In the genomic region with DNA sequence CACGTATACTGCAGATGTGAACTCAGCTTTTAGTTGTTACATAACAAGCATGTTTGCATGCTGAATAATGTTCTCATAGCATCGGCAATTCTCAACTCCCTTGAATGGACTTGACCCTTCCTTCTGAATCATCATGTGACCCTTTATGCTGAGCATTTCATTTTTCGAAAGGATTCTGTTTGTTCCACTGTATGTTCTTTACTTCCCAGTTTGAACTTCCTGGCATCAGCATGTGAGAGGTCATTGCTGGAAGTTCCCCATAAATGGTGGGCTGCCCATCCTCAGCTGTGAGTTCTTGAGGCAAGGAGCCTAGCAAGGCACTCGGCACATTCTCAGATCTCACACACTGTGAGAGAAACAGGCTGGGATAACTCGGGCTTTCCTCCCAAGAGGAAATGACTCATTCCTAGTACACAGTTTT, we compare ENCODE assay signal across 11 mouse cellular contexts.
DNase-seq lines count a peak whose midpoint lies in the region; ATAC-seq and TF ChIP-seq lines count a peak whose summit lies in the region.
"Had no signal": no experiment of that assay in that cellular context is flagged by ENCODE, and none has a peak within 500 bp of the region (broad histone marks: within the 10 kb centered on the region; RNA-seq: fewer than 3 reads in every experiment).

No protein-coding gene starts in this region.

- no peak overlapping the region for H3K9ac ChIP-seq in liver, embryonic 13.5 days
- no peak overlapping the region for H3K9ac ChIP-seq in liver, embryonic 12.5 days
- H3K9ac ChIP-seq in liver, postnatal 0 days (replicated peaks) = no peak overlapping the region
- no peak overlapping the region for H3K9ac ChIP-seq in intestine, embryonic 16.5 days (ENCODE audit: low read depth, low read length)
- H3K9ac ChIP-seq in midbrain, embryonic 13.5 days (replicated peaks) = no peak overlapping the region

- H3K27me3 ChIP-seq in liver, embryonic 13.5 days = no peaks in the 10 kb centered on the region
- no peaks in the 10 kb centered on the region for H3K27me3 ChIP-seq in liver, embryonic 12.5 days (replicated peaks)
- no peaks in the 10 kb centered on the region for H3K27me3 ChIP-seq in liver, postnatal 0 days (ENCODE audit: insufficient read depth, low read length)
- H3K27me3 ChIP-seq in intestine, embryonic 16.5 days (replicated peaks; ENCODE audit: control insufficient read depth, insufficient read depth, low read length) = no peaks in the 10 kb centered on the region
- no peaks in the 10 kb centered on the region for H3K27me3 ChIP-seq in midbrain, embryonic 13.5 days

- H3K9me3 ChIP-seq in liver, embryonic 13.5 days (replicated peaks) = no peaks in the 10 kb centered on the region
- H3K9me3 ChIP-seq in liver, embryonic 12.5 days (replicated peaks) = no peaks in the 10 kb centered on the region
- no peaks in the 10 kb centered on the region for H3K9me3 ChIP-seq in liver, postnatal 0 days (ENCODE audit: low read length)
- no peaks in the 10 kb centered on the region for H3K9me3 ChIP-seq in intestine, embryonic 16.5 days (ENCODE audit: control insufficient read depth, low read length)
- no peaks in the 10 kb centered on the region for H3K9me3 ChIP-seq in midbrain, embryonic 13.5 days

- H3K4me1 ChIP-seq in liver, embryonic 13.5 days (replicated peaks) = no peaks in the 10 kb centered on the region
- no peaks in the 10 kb centered on the region for H3K4me1 ChIP-seq in liver, embryonic 12.5 days
- H3K4me1 ChIP-seq in liver, postnatal 0 days (ENCODE audit: insufficient read depth) = no peaks in the 10 kb centered on the region
- no peaks in the 10 kb centered on the region for H3K4me1 ChIP-seq in intestine, embryonic 16.5 days (ENCODE audit: control insufficient read depth, insufficient read depth, low read length)
- no peaks in the 10 kb centered on the region for H3K4me1 ChIP-seq in midbrain, embryonic 13.5 days (replicated peaks)

- intact Hi-C loops in gastrocnemius, postnatal 14 days (cut with DNase I; ENCODE audit: low total_unique reads) = no loop called here

- H3K4me3 ChIP-seq in liver, embryonic 13.5 days (replicated peaks) = no peak overlapping the region
- no peak overlapping the region for H3K4me3 ChIP-seq in liver, embryonic 12.5 days
- no peak overlapping the region for H3K4me3 ChIP-seq in liver, postnatal 0 days (ENCODE audit: low read depth, low read length)
- H3K4me3 ChIP-seq in intestine, embryonic 16.5 days (ENCODE audit: low read length) = no peak overlapping the region
- no peak overlapping the region for H3K4me3 ChIP-seq in midbrain, embryonic 13.5 days (replicated peaks)

- H3K4me2 ChIP-seq in liver, embryonic 13.5 days = no peak overlapping the region
- H3K4me2 ChIP-seq in liver, embryonic 12.5 days = no peak overlapping the region
- no peak overlapping the region for H3K4me2 ChIP-seq in liver, postnatal 0 days (ENCODE audit: low read depth, low read length)
- no peak overlapping the region for H3K4me2 ChIP-seq in intestine, embryonic 16.5 days (ENCODE audit: low read depth, low read length)
- H3K4me2 ChIP-seq in midbrain, embryonic 13.5 days (replicated peaks) = no peak overlapping the region

- no peak for TF ChIP-seq CTCF in liver, postnatal 0 days (IDR thresholded peaks at IDR 0.05; ENCODE audit: low read depth)

- no peaks in the 10 kb centered on the region for H3K36me3 ChIP-seq in liver, embryonic 13.5 days
- H3K36me3 ChIP-seq in liver, embryonic 12.5 days = no peaks in the 10 kb centered on the region
- H3K36me3 ChIP-seq in liver, postnatal 0 days (replicated peaks; ENCODE audit: insufficient read depth, low read length) = no peaks in the 10 kb centered on the region
- H3K36me3 ChIP-seq in intestine, embryonic 16.5 days (ENCODE audit: control insufficient read depth, insufficient read depth, low read length) = no peaks in the 10 kb centered on the region
- H3K36me3 ChIP-seq in midbrain, embryonic 13.5 days = no peaks in the 10 kb centered on the region
- H3K36me3 ChIP-seq: G1E had no signal

- no peak for DNase-seq in liver, embryonic 13.5 days
- DNase-seq in NIH3T3 (ENCODE audit: low read depth) = peak; percentile 39
- peak; percentile 15 for DNase-seq in gastrocnemius, postnatal 14 days
- no peak for DNase-seq in liver, postnatal 0 days
- DNase-seq in embryo, embryonic 9.5 days (ENCODE audit: extremely low spot score) = no peak
- DNase-seq: adrenal gland, postnatal 25 days; thymus, postnatal 36 days had no signal

- WGBS in liver, embryonic 13.5 days (ENCODE audit: insufficient replicate concordance) = 47% methylated on average over 5 of the region's 5 CpGs
- WGBS in liver, embryonic 12.5 days (ENCODE audit: insufficient replicate concordance) = 50% methylated on average over 5 of the region's 5 CpGs
- 50% methylated on average over 5 of the region's 5 CpGs for WGBS in liver, postnatal 0 days (ENCODE audit: insufficient replicate concordance)
- WGBS in intestine, embryonic 16.5 days = 72% methylated on average over 5 of the region's 5 CpGs
- 87% methylated on average over 5 of the region's 5 CpGs for WGBS in midbrain, embryonic 13.5 days

- no peak overlapping the region for H3K27ac ChIP-seq in liver, embryonic 13.5 days
- H3K27ac ChIP-seq in liver, embryonic 12.5 days = no peak overlapping the region
- no peak overlapping the region for H3K27ac ChIP-seq in liver, postnatal 0 days (ENCODE audit: low read depth)
- no peak overlapping the region for H3K27ac ChIP-seq in intestine, embryonic 16.5 days (ENCODE audit: low read length)
- no peak overlapping the region for H3K27ac ChIP-seq in midbrain, embryonic 13.5 days

- 0 out of 2 replicates have a peak, but pooled peaks have one; percentile 26 for ATAC-seq in liver, embryonic 13.5 days (ENCODE audit: low read depth)
- ATAC-seq in liver, embryonic 12.5 days = no peak
- peak; percentile 90 for ATAC-seq in liver, postnatal 0 days
- ATAC-seq in intestine, embryonic 16.5 days = no peak
- no peak for ATAC-seq in midbrain, embryonic 13.5 days

- peak; percentile 57; the same call in 1 of the 2 replicates for TF ChIP-seq EP300 in liver, postnatal 0 days (IDR thresholded peaks at IDR 0.05; ENCODE audit: low read depth)

Comparison
In these comparisons a context has a peak if more than half of its experiments do, and no peak if none do; other contexts are left out.
1. ATAC-seq: peak in liver, embryonic 13.5 days (single experiment) and liver, postnatal 0 days (single experiment); none in liver, embryonic 12.5 days (single experiment), intestine, embryonic 16.5 days (single experiment) and midbrain, embryonic 13.5 days (single experiment).
2. DNase-seq: peak in NIH3T3 (single experiment) and gastrocnemius, postnatal 14 days (single experiment); none in liver, embryonic 13.5 days (single experiment), liver, postnatal 0 days (single experiment) and embryo, embryonic 9.5 days (single experiment).